Mouse (Mus musculus) neural tube, embryonic 13.5 days (tissue): ENCODE results near the gene Trcg1. TPM values are rescaled to one million over a fixed set of nuclear protein-coding genes. Genes with fewer than 3 reads are reported as not detected.

Experiments used
- ATAC-seq: fragments of 200-750 bp; cut with Nextera tagmentation; 2 replicates; pipeline ENCODE4 v1.8.0; 2017; ENCODE audit warnings: low read depth, mild to moderate bottlenecking, moderate TSS enrichment, moderate library complexity
- H3K27ac ChIP-seq: fragments of 300-500 bp; sonication (generic); replicated peaks from 2 replicates; pipeline ENCODE4 v1.5.1; 2015; ENCODE audit warnings: moderate library complexity, mild to moderate bottlenecking, inconsistent platforms
- H3K27me3 ChIP-seq: fragments of 300-500 bp; sonication (generic); 2 replicates; pipeline ENCODE4 v1.6.1; 2015; ENCODE audit warnings: mild to moderate bottlenecking, inconsistent platforms
- H3K36me3 ChIP-seq: fragments of 300-500 bp; sonication (generic); 2 replicates; pipeline ENCODE4 v1.6.1; 2015; ENCODE audit warnings: mild to moderate bottlenecking, inconsistent platforms
- H3K4me1 ChIP-seq: fragments of 300-500 bp; sonication (generic); replicated peaks from 2 replicates; pipeline ENCODE4 v1.6.1; 2015; ENCODE audit warnings: inconsistent platforms
- H3K4me2 ChIP-seq: fragments of 300-500 bp; sonication (generic); 2 replicates; pipeline ENCODE4 v1.6.1; 2015; ENCODE audit warnings: inconsistent platforms, mild to moderate bottlenecking, moderate library complexity
- H3K4me3 ChIP-seq: fragments of 300-500 bp; sonication (generic); 2 replicates; pipeline ENCODE4 v1.5.1; 2015; ENCODE audit warnings: mild to moderate bottlenecking, inconsistent platforms
- H3K9ac ChIP-seq: fragments of 300-500 bp; sonication (generic); 2 replicates; pipeline ENCODE4 v1.6.1; 2015; ENCODE audit warnings: moderate library complexity, mild to moderate bottlenecking, inconsistent platforms
- H3K9me3 ChIP-seq: fragments of 300-500 bp; sonication (generic); 2 replicates; pipeline ENCODE4 v1.6.1; 2016; ENCODE audit warnings: inconsistent platforms
- WGBS: fragments of 180-500 bp; shearing (Covaris S2); methylation state at CpG from one replicate; pipeline ENCODE4 v1.1.7; 2015; 5-methylcytosine and 5-hydroxymethylcytosine counted together
- polyA plus RNA-seq: library from polyadenylated mRNA; unstranded; fragments of >200 nt; fragmentation: Nextera tagmentation; extraction: Ambion mirVana; gene quantifications from 2 replicates; pipeline ENCODE4 v1.2.1, GENCODE M21; 2015

Trcg1 gene
- polyA plus RNA-seq, 1 experiment from 2014 or later = not detected

GRCm38 (mm10) chr9:57269384-57269783 lies 33.0 kb downstream of the Trcg1 start:
- H3K27me3 ChIP-seq = peaks cover 14% of the 10 kb centered on the region; the same call in 1 of the 2 replicates
- ATAC-seq = no peak
- no peak overlapping the region for H3K4me2 ChIP-seq
- no peaks in the 10 kb centered on the region for H3K36me3 ChIP-seq
- H3K27ac ChIP-seq = no peak overlapping the region
- H3K9ac ChIP-seq = no peak overlapping the region
- no peaks in the 10 kb centered on the region for H3K9me3 ChIP-seq
- no peak overlapping the region for H3K4me3 ChIP-seq
- WGBS = 47% methylated on average over 1 of the region's 1 CpGs
- H3K4me1 ChIP-seq = peaks cover 35% of the 10 kb centered on the region

- Histone ChIP-seq H3K27ac (no peak overlapping the region), H3K4me3 (no peak overlapping the region), H3K27me3 (0 out of 2 replicates have a peak, but pooled peaks cover 9% of the 10 kb centered on the region), H3K9ac (no peak overlapping the region), H3K4me1 (peaks cover 35% of the 10 kb centered on the region), H3K36me3 (no peaks in the 10 kb centered on the region), H3K4me2 (no peak overlapping the region), H3K9me3 (no peaks in the 10 kb centered on the region)
- 20% methylated on average over 8 of the region's 8 CpGs for WGBS
- no peak for ATAC-seq
Observed at GRCm38 (mm10) chr9:57270399-57270798, 34.0 kb downstream of the Trcg1 start.

- no peak for ATAC-seq
- 17% methylated on average over 1 of the region's 1 CpGs for WGBS
- H3K27me3 ChIP-seq = 0 out of 2 replicates have a peak, but pooled peaks cover 9% of the 10 kb centered on the region
Observed at GRCm38 (mm10) chr9:57271081-57271480, 34.7 kb downstream of the Trcg1 start.

GRCm38 (mm10) chr9:57271837-57272562 lies 35.6 kb downstream of the Trcg1 start:
- Histone ChIP-seq H3K27me3 (0 out of 2 replicates have a peak, but pooled peaks cover 9% of the 10 kb centered on the region), H3K9me3 (no peaks in the 10 kb centered on the region), H3K4me1 (peaks cover 34% of the 10 kb centered on the region), H3K9ac (no peak overlapping the region), H3K36me3 (no peaks in the 10 kb centered on the region), H3K27ac (no peak overlapping the region), H3K4me3 (no peak overlapping the region), H3K4me2 (no peak overlapping the region)
- no peak for ATAC-seq
- WGBS = 53% methylated on average over 9 of the region's 9 CpGs

More at GRCm38 (mm10) chr9:57271081-57271480, 34.7 kb downstream of the Trcg1 start:
- Histone ChIP-seq H3K4me3 (no peak overlapping the region), H3K4me2 (no peak overlapping the region), H3K36me3 (no peaks in the 10 kb centered on the region), H3K4me1 (peaks cover 35% of the 10 kb centered on the region), H3K9me3 (no peaks in the 10 kb centered on the region), H3K9ac (no peak overlapping the region), H3K27ac (no peak overlapping the region)

- H3K27me3 ChIP-seq = 0 out of 2 replicates have a peak, but pooled peaks cover 9% of the 10 kb centered on the region
- WGBS = 66% methylated on average over 8 of the region's 8 CpGs
- H3K4me2 ChIP-seq = no peak overlapping the region
- H3K4me3 ChIP-seq = no peak overlapping the region
- H3K9me3 ChIP-seq = no peaks in the 10 kb centered on the region
- no peaks in the 10 kb centered on the region for H3K36me3 ChIP-seq
- no peak overlapping the region for H3K9ac ChIP-seq
- H3K27ac ChIP-seq = no peak overlapping the region
- peaks cover 27% of the 10 kb centered on the region for H3K4me1 ChIP-seq
- ATAC-seq = no peak
Observed at GRCm38 (mm10) chr9:57272902-57273804, 36.8 kb downstream of the Trcg1 start.

- WGBS = 26% methylated on average over 6 of the region's 6 CpGs
Observed at GRCm38 (mm10) chr9:57273805-57274494, 37.6 kb downstream of the Trcg1 start.

GRCm38 (mm10) chr9:57276311-57276710 lies 40.0 kb downstream of the Trcg1 start:
- H3K4me3 ChIP-seq = no peak overlapping the region
- 0 out of 2 replicates have a peak, but pooled peaks cover 5% of the 10 kb centered on the region for H3K27me3 ChIP-seq
- no peak overlapping the region for H3K4me2 ChIP-seq
- H3K27ac ChIP-seq = no peak overlapping the region
- no peaks in the 10 kb centered on the region for H3K9me3 ChIP-seq
- no peak for ATAC-seq
- no peaks in the 10 kb centered on the region for H3K36me3 ChIP-seq
- H3K9ac ChIP-seq = no peak overlapping the region
- peaks cover 9% of the 10 kb centered on the region for H3K4me1 ChIP-seq

More at GRCm38 (mm10) chr9:57273805-57274494, 37.6 kb downstream of the Trcg1 start:
- no peak overlapping the region for H3K27ac ChIP-seq
- 0 out of 2 replicates have a peak, but pooled peaks cover 9% of the 10 kb centered on the region for H3K27me3 ChIP-seq
- no peak overlapping the region for H3K9ac ChIP-seq
- H3K9me3 ChIP-seq = no peaks in the 10 kb centered on the region
- ATAC-seq = no peak
- no peaks in the 10 kb centered on the region for H3K36me3 ChIP-seq
- no peak overlapping the region for H3K4me3 ChIP-seq
- no peak overlapping the region for H3K4me2 ChIP-seq
- peaks cover 24% of the 10 kb centered on the region for H3K4me1 ChIP-seq

- no peaks in the 10 kb centered on the region for H3K9me3 ChIP-seq
- H3K4me3 ChIP-seq = no peak overlapping the region
- no peak overlapping the region for H3K4me2 ChIP-seq
- WGBS = 61% methylated on average over 4 of the region's 4 CpGs
- no peak overlapping the region for H3K9ac ChIP-seq
- ATAC-seq = no peak
- peaks cover 15% of the 10 kb centered on the region for H3K4me1 ChIP-seq
- H3K36me3 ChIP-seq = no peaks in the 10 kb centered on the region
- 0 out of 2 replicates have a peak, but pooled peaks cover 6% of the 10 kb centered on the region for H3K27me3 ChIP-seq
- no peak overlapping the region for H3K27ac ChIP-seq
Observed at GRCm38 (mm10) chr9:57278268-57278667, 41.9 kb downstream of the Trcg1 start.

- Histone ChIP-seq H3K4me1 (peaks cover 15% of the 10 kb centered on the region), H3K27me3 (0 out of 2 replicates have a peak, but pooled peaks cover 6% of the 10 kb centered on the region), H3K4me2 (no peak overlapping the region), H3K36me3 (no peaks in the 10 kb centered on the region), H3K27ac (no peak overlapping the region), H3K9me3 (no peaks in the 10 kb centered on the region), H3K9ac (no peak overlapping the region), H3K4me3 (no peak overlapping the region)
- no peak for ATAC-seq
- WGBS = 75% methylated on average over 4 of the region's 4 CpGs
Observed at GRCm38 (mm10) chr9:57279441-57279840, 43.1 kb downstream of the Trcg1 start.

GRCm38 (mm10) chr9:57281549-57281948 lies 45.2 kb downstream of the Trcg1 start:
- 0 out of 2 replicates have a peak, but pooled peaks cover 6% of the 10 kb centered on the region for H3K27me3 ChIP-seq
- no peaks in the 10 kb centered on the region for H3K9me3 ChIP-seq
- no peaks in the 10 kb centered on the region for H3K36me3 ChIP-seq
- H3K4me2 ChIP-seq = peak overlapping the region; percentile 49
- ATAC-seq = peak; percentile 56; the same call in 1 of the 2 replicates
- no peak overlapping the region for H3K27ac ChIP-seq
- H3K4me3 ChIP-seq = peak overlapping the region; percentile 17
- H3K4me1 ChIP-seq = peaks cover 15% of the 10 kb centered on the region
- H3K9ac ChIP-seq = peak overlapping the region; percentile 47; the same call in 1 of the 2 replicates
- WGBS = 11% methylated on average over 20 of the region's 20 CpGs

GRCm38 (mm10) chr9:57282686-57283085 lies 46.3 kb downstream of the Trcg1 start:
- Histone ChIP-seq H3K27me3 (0 out of 2 replicates have a peak, but pooled peaks cover 6% of the 10 kb centered on the region), H3K36me3 (no peaks in the 10 kb centered on the region), H3K9ac (no peak overlapping the region), H3K27ac (no peak overlapping the region), H3K4me1 (peaks cover 15% of the 10 kb centered on the region), H3K4me3 (no peak overlapping the region), H3K9me3 (no peaks in the 10 kb centered on the region), H3K4me2 (no peak overlapping the region)
- ATAC-seq = no peak
- 78% methylated on average over 3 of the region's 3 CpGs for WGBS
